ENCODE assay signal across 9 mouse cellular contexts in the genomic region with DNA sequence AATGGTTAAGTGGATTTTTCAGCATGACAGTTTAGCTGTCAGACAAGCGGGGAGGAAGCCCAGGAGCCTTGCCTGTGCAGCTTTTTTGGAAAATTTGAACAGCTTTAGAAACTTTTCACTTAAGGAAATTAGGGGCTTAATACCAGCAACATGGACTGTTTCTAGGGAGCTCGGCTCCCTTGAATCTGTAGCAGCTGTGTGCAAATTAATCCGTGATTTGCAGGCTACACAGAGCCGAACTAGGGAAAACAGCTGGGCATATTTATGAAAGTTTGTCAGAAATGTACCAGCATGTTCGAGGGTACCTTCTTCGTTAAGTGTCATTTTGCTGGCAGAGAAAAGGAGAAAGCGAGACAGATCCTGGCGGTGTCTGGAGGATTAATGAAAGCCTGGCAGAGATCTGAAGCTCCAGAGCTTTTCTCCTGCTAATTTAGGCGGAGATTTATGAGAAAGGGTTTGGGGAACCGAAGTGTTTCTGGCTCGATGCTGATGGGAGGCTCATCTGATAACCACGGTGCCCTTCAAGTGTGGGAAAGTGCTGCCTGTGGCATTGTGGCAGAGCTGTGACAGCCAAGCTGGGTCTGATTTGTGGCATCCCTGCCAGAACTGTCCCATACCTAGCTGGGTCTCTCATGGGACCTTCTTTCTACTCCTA.
A peak's percentile ranks its signal among the peaks of the same experiment; 100 is the strongest.
DNase-seq lines count a peak whose midpoint lies in the region; ATAC-seq lines count a peak whose summit lies in the region.
"Had no signal": no experiment of that assay in that cellular context is flagged by ENCODE, and none has a peak within 500 bp of the region (broad histone marks: within the 10 kb centered on the region; RNA-seq: fewer than 3 reads in every experiment).

No protein-coding gene starts in this region.

- H3K4me2 ChIP-seq in limb, embryonic 12.5 days = peak overlapping the region; percentile 39

- H3K9ac ChIP-seq in limb, embryonic 12.5 days (replicated peaks) = no peak overlapping the region
- H3K9ac ChIP-seq: liver, embryonic 14.5 days had no signal

- DNase-seq in frontal cortex, postnatal 25 days (ENCODE audit: low spot score in 2 of 2) = no peak
- DNase-seq in right cerebral cortex, adult 18-20 months = peak; percentile 7
- DNase-seq in right cerebral cortex, postnatal 14 days = no peak
- peak; percentile 8 for DNase-seq in yolk sac, embryonic 10.5 days (ENCODE audit: low spot score)
- no peak for DNase-seq in urinary bladder, postnatal 10 days (ENCODE audit: low spot score)
- no peak for DNase-seq in lung, postnatal 36 days

- H3K27me3 ChIP-seq in limb, embryonic 12.5 days = peaks cover 4% of the 10 kb centered on the region

- 0 out of 2 replicates have a peak overlapping the region, but pooled peaks have one; percentile 1 for H3K4me3 ChIP-seq in limb, embryonic 12.5 days (replicated peaks)

- H3K9me3 ChIP-seq in limb, embryonic 12.5 days = no peaks in the 10 kb centered on the region

- H3K4me1 ChIP-seq in limb, embryonic 12.5 days (replicated peaks) = peaks cover 9% of the 10 kb centered on the region

- 5% methylated on average over 12 of the region's 12 CpGs for WGBS in limb, embryonic 12.5 days

- no peaks in the 10 kb centered on the region for H3K36me3 ChIP-seq in limb, embryonic 12.5 days

- no peak overlapping the region for H3K27ac ChIP-seq in limb, embryonic 12.5 days
- H3K27ac ChIP-seq: liver, embryonic 14.5 days had no signal

- peak; percentile 69 for ATAC-seq in frontal cortex, adult (ENCODE audit: low TSS enrichment)
- ATAC-seq in limb, embryonic 12.5 days (ENCODE audit: insufficient number of reproducible peaks, insufficient read depth, low FRiP score, low TSS enrichment, low read depth) = no peak; the same call in 1 of the 2 replicates

Comparison
In these comparisons a context has a peak if more than half of its experiments do, and no peak if none do; other contexts are left out.
1. DNase-seq: peak in right cerebral cortex, adult 18-20 months (single experiment) and yolk sac, embryonic 10.5 days (single experiment); none in frontal cortex, postnatal 25 days (0 of 2), right cerebral cortex, postnatal 14 days (single experiment), urinary bladder, postnatal 10 days (single experiment) and lung, postnatal 36 days (single experiment).